ENCODE assay signal across 9 mouse cellular contexts in the genomic region with DNA sequence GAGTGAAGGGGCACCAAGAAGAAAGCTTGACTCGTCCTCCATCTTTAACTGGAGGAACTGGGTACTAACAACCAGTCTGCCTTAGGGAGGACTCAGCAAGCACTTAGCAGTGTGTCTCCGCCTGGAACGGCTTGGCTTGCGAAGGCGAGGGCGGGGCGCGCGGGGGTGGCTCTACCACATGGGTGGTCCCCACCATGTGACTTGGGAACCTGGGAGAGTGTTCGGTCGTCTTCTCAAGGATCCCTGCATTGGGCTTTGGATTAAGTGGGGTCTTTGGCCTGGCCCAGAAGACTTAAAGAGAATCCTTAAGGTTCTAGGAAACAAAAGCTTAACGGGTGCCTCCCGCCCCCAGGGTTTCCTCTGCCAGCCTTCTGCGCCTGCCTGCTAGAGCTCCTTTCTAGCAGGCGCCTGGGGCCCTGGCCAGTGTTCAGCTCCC. TPM values are rescaled to one million over a fixed set of nuclear protein-coding genes. Genes with fewer than 3 reads are reported as not detected.
A peak's percentile ranks its signal among the peaks of the same experiment; 100 is the strongest.
DNase-seq lines count a peak whose midpoint lies in the region; ATAC-seq lines count a peak whose summit lies in the region.
"Had no signal": no experiment of that assay in that cellular context is flagged by ENCODE, and none has a peak within 500 bp of the region (broad histone marks: within the 10 kb centered on the region; RNA-seq: fewer than 3 reads in every experiment).

No protein-coding gene starts in this region.

- H3K4me3 ChIP-seq in heart, embryonic 11.5 days (ENCODE audit: low read depth, low read length): peak overlapping the region; percentile 43

- H3K4me1 ChIP-seq in heart, embryonic 11.5 days (ENCODE audit: control insufficient read depth, insufficient read depth, low read length): peaks cover 8% of the 10 kb centered on the region; the same call in 1 of the 2 replicates

- peak; percentile 67 for DNase-seq in urinary bladder, postnatal 14 days (ENCODE audit: low spot score)
- no peak for DNase-seq in urinary bladder, adult 2 months (ENCODE audit: low spot score)
- DNase-seq in layer of hippocampus, adult 9-11 months: peak; percentile 72
- DNase-seq in lung, adult 18-20 months: peak; percentile 48 to 51
- peak; percentile 51 for DNase-seq in ovary, adult 18-20 months (ENCODE audit: low spot score)
- peak; percentile 79 for DNase-seq in thymus, postnatal 4 days

- 0 out of 2 replicates have a peak, but pooled peaks have one; percentile 22 for ATAC-seq in erythroblast, adult 5-6 weeks (replicated peaks; ENCODE audit: low FRiP score, poor library complexity, severe bottlenecking)
- peak; percentile 61; the same call in 1 of the 2 replicates for ATAC-seq in heart, embryonic 11.5 days (replicated peaks; ENCODE audit: insufficient number of reproducible peaks, low FRiP score, low TSS enrichment)

- peak overlapping the region; percentile 61 for H3K9ac ChIP-seq in heart, embryonic 11.5 days (ENCODE audit: low read depth, low read length)

- peaks cover 12% of the 10 kb centered on the region; the same call in 1 of the 2 replicates for H3K27me3 ChIP-seq in heart, embryonic 11.5 days (ENCODE audit: control insufficient read depth, insufficient read depth, low read length)

- H3K36me3 ChIP-seq in heart, embryonic 11.5 days (ENCODE audit: control insufficient read depth, insufficient read depth, low read length): no peaks in the 10 kb centered on the region

- no peaks in the 10 kb centered on the region for H3K9me3 ChIP-seq in heart, embryonic 11.5 days (replicated peaks; ENCODE audit: control insufficient read depth, low read length)
- H3K9me3 ChIP-seq: G1E had no signal

- no peak overlapping the region for H3K27ac ChIP-seq in heart, embryonic 11.5 days (ENCODE audit: low read depth, low read length)

- WGBS in heart, embryonic 11.5 days (ENCODE audit: insufficient replicate concordance): 4% methylated on average over 15 of the region's 15 CpGs

- H3K4me2 ChIP-seq in heart, embryonic 11.5 days: peak overlapping the region; percentile 66

RNA-seq across cellular contexts. Expression of a gene that starts 16.4 kb away (rescaled TPM):
- polyA plus RNA-seq in urinary bladder, adult 2 months (2012; rRNA removed): 30.5 and 42.6 TPM in 2 replicates
- total RNA-seq in erythroblast, adult 5-6 weeks (2015; ENCODE audit: low replicate concordance): 3.3 and 4.0 TPM in 2 replicates
- total RNA-seq in erythroblast, adult 5-6 weeks (2017; ENCODE audit: low replicate concordance): 0.60 and 2.6 TPM in 2 replicates
- 21.8 and 22.4 TPM in 2 replicates for polyA plus RNA-seq in heart, embryonic 11.5 days (2014; fragmentation: Nextera tagmentation; extraction: Ambion mirVana)

RNA-seq across cellular contexts. Expression of a gene that starts 24.9 kb away (rescaled TPM):
- 2.0 and 2.2 TPM in 2 replicates for polyA plus RNA-seq in urinary bladder, adult 2 months (2012; rRNA removed)
- 246 and 272 TPM in 2 replicates for total RNA-seq in erythroblast, adult 5-6 weeks (2015; ENCODE audit: low replicate concordance)
- 487 and 489 TPM in 2 replicates for total RNA-seq in erythroblast, adult 5-6 weeks (2017; ENCODE audit: low replicate concordance)
- polyA plus RNA-seq in heart, embryonic 11.5 days (2014; fragmentation: Nextera tagmentation; extraction: Ambion mirVana): 11.9 and 12.1 TPM in 2 replicates

RNA-seq across cellular contexts. Expression of a gene that starts 48.9 kb away (rescaled TPM):
- 109 and 114 TPM in 2 replicates for polyA plus RNA-seq in urinary bladder, adult 2 months (2012; rRNA removed)
- total RNA-seq in erythroblast, adult 5-6 weeks (2015; ENCODE audit: low replicate concordance): 7.1 and 15.2 TPM in 2 replicates
- 9.6 and 20.3 TPM in 2 replicates for total RNA-seq in erythroblast, adult 5-6 weeks (2017; ENCODE audit: low replicate concordance)
- 9.9 and 11.6 TPM in 2 replicates for polyA plus RNA-seq in heart, embryonic 11.5 days (2014; fragmentation: Nextera tagmentation; extraction: Ambion mirVana)
